Mouse (Mus musculus): ENCODE measurements around the gene Cdh3. TPM values are rescaled to one million over a fixed set of nuclear protein-coding genes. Genes with fewer than 3 reads are reported as not detected.

Gene Cdh3
- polyA plus RNA-seq, 1 experiment from 2014 or later: 1.2 TPM

GRCm38 (mm10) chr8:106507761-106508331 lies 2.8 kb upstream of the Cdh3 start:
- WGBS: under 1% methylated on average over 30 of the region's 30 CpGs
- peak; percentile 50; the same call in 1 of the 2 replicates for ATAC-seq
- Histone ChIP-seq H3K27me3 (ENCODE audit: control insufficient read depth, insufficient read depth, low read depth, low read length) (peaks cover 34% of the 10 kb centered on the region), H3K4me2 (ENCODE audit: low read length) (peak overlapping the region; percentile 81), H3K9ac (ENCODE audit: low read depth, low read length) (0 out of 2 replicates have a peak overlapping the region, but pooled peaks have one; percentile 40), H3K36me3 (ENCODE audit: control insufficient read depth, insufficient read depth, low read length) (no peaks in the 10 kb centered on the region), H3K4me1 (ENCODE audit: control insufficient read depth, insufficient read depth, low read length) (peaks cover 28% of the 10 kb centered on the region), H3K4me3 (ENCODE audit: low read depth, low read length) (peak overlapping the region; percentile 39), H3K27ac (ENCODE audit: low read length) (no peak overlapping the region), H3K9me3 (replicated peaks; ENCODE audit: control insufficient read depth, low read length, poor library complexity, severe bottlenecking) (no peaks in the 10 kb centered on the region)

- Histone ChIP-seq H3K4me2 (ENCODE audit: low read length) (peak overlapping the region; percentile 81), H3K9me3 (replicated peaks; ENCODE audit: control insufficient read depth, low read length, poor library complexity, severe bottlenecking) (no peaks in the 10 kb centered on the region), H3K9ac (ENCODE audit: low read depth, low read length) (no peak overlapping the region), H3K27me3 (ENCODE audit: control insufficient read depth, insufficient read depth, low read depth, low read length) (peaks cover 40% of the 10 kb centered on the region), H3K36me3 (ENCODE audit: control insufficient read depth, insufficient read depth, low read length) (no peaks in the 10 kb centered on the region), H3K4me1 (ENCODE audit: control insufficient read depth, insufficient read depth, low read length) (peaks cover 28% of the 10 kb centered on the region), H3K4me3 (ENCODE audit: low read depth, low read length) (0 out of 2 replicates have a peak overlapping the region, but pooled peaks have one; percentile 39), H3K27ac (ENCODE audit: low read length) (no peak overlapping the region)
- 20% methylated on average over 3 of the region's 3 CpGs for WGBS
- 0 out of 2 replicates have a peak, but pooled peaks have one; percentile 22 for ATAC-seq
These were observed 2.2 kb upstream of the Cdh3 start for GRCm38 (mm10) chr8:106508456-106508855.

GRCm38 (mm10) chr8:106509079-106509780 lies 1.5 kb upstream of the Cdh3 start:
- Histone ChIP-seq H3K27me3 (ENCODE audit: control insufficient read depth, insufficient read depth, low read depth, low read length) (peaks cover 42% of the 10 kb centered on the region), H3K4me2 (ENCODE audit: low read length) (no peak overlapping the region), H3K9me3 (replicated peaks; ENCODE audit: control insufficient read depth, low read length, poor library complexity, severe bottlenecking) (no peaks in the 10 kb centered on the region), H3K4me3 (ENCODE audit: low read depth, low read length) (no peak overlapping the region), H3K9ac (ENCODE audit: low read depth, low read length) (no peak overlapping the region), H3K4me1 (ENCODE audit: control insufficient read depth, insufficient read depth, low read length) (peaks cover 28% of the 10 kb centered on the region), H3K36me3 (ENCODE audit: control insufficient read depth, insufficient read depth, low read length) (no peaks in the 10 kb centered on the region), H3K27ac (ENCODE audit: low read length) (no peak overlapping the region)
- ATAC-seq: no peak
- WGBS: 50% methylated on average over 8 of the region's 8 CpGs

- H3K36me3 ChIP-seq (ENCODE audit: control insufficient read depth, insufficient read depth, low read length): no peaks in the 10 kb centered on the region
- peak; percentile 65; the same call in 1 of the 2 replicates for ATAC-seq
- no peak overlapping the region for H3K27ac ChIP-seq (ENCODE audit: low read length)
- H3K27me3 ChIP-seq (ENCODE audit: control insufficient read depth, insufficient read depth, low read depth, low read length): peaks cover 42% of the 10 kb centered on the region
- H3K9ac ChIP-seq (ENCODE audit: low read depth, low read length): peak overlapping the region; percentile 15
- H3K4me1 ChIP-seq (ENCODE audit: control insufficient read depth, insufficient read depth, low read length): peaks cover 28% of the 10 kb centered on the region
- no peaks in the 10 kb centered on the region for H3K9me3 ChIP-seq (replicated peaks; ENCODE audit: control insufficient read depth, low read length, poor library complexity, severe bottlenecking)
- H3K4me3 ChIP-seq (ENCODE audit: low read depth, low read length): peak overlapping the region; percentile 42
- under 1% methylated on average over 22 of the region's 22 CpGs for WGBS
- H3K4me2 ChIP-seq (ENCODE audit: low read length): peak overlapping the region; percentile 72
These were observed 392 bp downstream of the Cdh3 start for GRCm38 (mm10) chr8:106511065-106511501.

- H3K27me3 ChIP-seq (ENCODE audit: control insufficient read depth, insufficient read depth, low read depth, low read length): peaks cover 39% of the 10 kb centered on the region
- H3K27ac ChIP-seq (ENCODE audit: low read length): no peak overlapping the region
- H3K4me1 ChIP-seq (ENCODE audit: control insufficient read depth, insufficient read depth, low read length): peaks cover 28% of the 10 kb centered on the region
- peak overlapping the region; percentile 15 for H3K9ac ChIP-seq (ENCODE audit: low read depth, low read length)
- ATAC-seq: peak; percentile 23; the same call in 1 of the 2 replicates
- H3K4me3 ChIP-seq (ENCODE audit: low read depth, low read length): peak overlapping the region; percentile 42
- H3K4me2 ChIP-seq (ENCODE audit: low read length): peak overlapping the region; percentile 72
- H3K9me3 ChIP-seq (replicated peaks; ENCODE audit: control insufficient read depth, low read length, poor library complexity, severe bottlenecking): no peaks in the 10 kb centered on the region
- 2% methylated on average over 29 of the region's 30 CpGs for WGBS
- no peaks in the 10 kb centered on the region for H3K36me3 ChIP-seq (ENCODE audit: control insufficient read depth, insufficient read depth, low read length)
These were observed 895 bp downstream of the Cdh3 start for GRCm38 (mm10) chr8:106511531-106512041.

GRCm38 (mm10) chr8:106512475-106513150 lies 1.9 kb downstream of the Cdh3 start:
- Histone ChIP-seq H3K27me3 (ENCODE audit: control insufficient read depth, insufficient read depth, low read depth, low read length) (peaks cover 37% of the 10 kb centered on the region), H3K4me2 (ENCODE audit: low read length) (no peak overlapping the region), H3K4me3 (ENCODE audit: low read depth, low read length) (no peak overlapping the region), H3K36me3 (ENCODE audit: control insufficient read depth, insufficient read depth, low read length) (no peaks in the 10 kb centered on the region), H3K27ac (ENCODE audit: low read length) (no peak overlapping the region), H3K9ac (ENCODE audit: low read depth, low read length) (no peak overlapping the region), H3K4me1 (ENCODE audit: control insufficient read depth, insufficient read depth, low read length) (peaks cover 25% of the 10 kb centered on the region), H3K9me3 (replicated peaks; ENCODE audit: control insufficient read depth, low read length, poor library complexity, severe bottlenecking) (no peaks in the 10 kb centered on the region)
- no peak for ATAC-seq
- WGBS: 63% methylated on average over 7 of the region's 7 CpGs

GRCm38 (mm10) chr8:106515946-106516479 lies 5.3 kb downstream of the Cdh3 start:
- 20% methylated on average over 1 of the region's 1 CpGs for WGBS
- ATAC-seq: no peak

GRCm38 (mm10) chr8:106516581-106516980 lies 5.9 kb downstream of the Cdh3 start:
- no peak overlapping the region for H3K9ac ChIP-seq (ENCODE audit: low read depth, low read length)
- no peak overlapping the region for H3K4me2 ChIP-seq (ENCODE audit: low read length)
- H3K4me3 ChIP-seq (ENCODE audit: low read depth, low read length): no peak overlapping the region
- no peaks in the 10 kb centered on the region for H3K36me3 ChIP-seq (ENCODE audit: control insufficient read depth, insufficient read depth, low read length)
- H3K27me3 ChIP-seq (ENCODE audit: control insufficient read depth, insufficient read depth, low read depth, low read length): peaks cover 11% of the 10 kb centered on the region
- peaks cover 2% of the 10 kb centered on the region; the same call in 1 of the 2 replicates for H3K4me1 ChIP-seq (ENCODE audit: control insufficient read depth, insufficient read depth, low read length)
- H3K27ac ChIP-seq (ENCODE audit: low read length): no peak overlapping the region
- no peak for ATAC-seq
- no peaks in the 10 kb centered on the region for H3K9me3 ChIP-seq (replicated peaks; ENCODE audit: control insufficient read depth, low read length, poor library complexity, severe bottlenecking)
- WGBS: 80% methylated on average over 2 of the region's 2 CpGs

More at GRCm38 (mm10) chr8:106515946-106516479, 5.3 kb downstream of the Cdh3 start:
- Histone ChIP-seq H3K27me3 (ENCODE audit: control insufficient read depth, insufficient read depth, low read depth, low read length) (peaks cover 17% of the 10 kb centered on the region), H3K4me3 (ENCODE audit: low read depth, low read length) (no peak overlapping the region), H3K4me1 (ENCODE audit: control insufficient read depth, insufficient read depth, low read length) (peaks cover 8% of the 10 kb centered on the region), H3K4me2 (ENCODE audit: low read length) (no peak overlapping the region), H3K9ac (ENCODE audit: low read depth, low read length) (no peak overlapping the region), H3K9me3 (replicated peaks; ENCODE audit: control insufficient read depth, low read length, poor library complexity, severe bottlenecking) (no peaks in the 10 kb centered on the region), H3K27ac (ENCODE audit: low read length) (no peak overlapping the region), H3K36me3 (ENCODE audit: control insufficient read depth, insufficient read depth, low read length) (no peaks in the 10 kb centered on the region)

Data from midbrain, embryonic 16.5 days (tissue).